Mouse (Mus musculus): ENCODE data around the gene Trip12. TPM values are rescaled to one million over a fixed set of nuclear protein-coding genes. Genes with fewer than 3 reads are reported as not detected.

The Trip12 gene
- total RNA-seq, 2 experiments from 2014 or later = 178 to 197 TPM

- no peak for DNase-seq (ENCODE audit: low spot score)
Measured at GRCm38 (mm10) chr1:84860360-84861254, 20.3 kb upstream of the Trip12 start.

GRCm38 (mm10) chr1:84859597-84859996, 19.3 kb upstream of the Trip12 start:
- no peak for DNase-seq (ENCODE audit: low spot score)

DNA sequence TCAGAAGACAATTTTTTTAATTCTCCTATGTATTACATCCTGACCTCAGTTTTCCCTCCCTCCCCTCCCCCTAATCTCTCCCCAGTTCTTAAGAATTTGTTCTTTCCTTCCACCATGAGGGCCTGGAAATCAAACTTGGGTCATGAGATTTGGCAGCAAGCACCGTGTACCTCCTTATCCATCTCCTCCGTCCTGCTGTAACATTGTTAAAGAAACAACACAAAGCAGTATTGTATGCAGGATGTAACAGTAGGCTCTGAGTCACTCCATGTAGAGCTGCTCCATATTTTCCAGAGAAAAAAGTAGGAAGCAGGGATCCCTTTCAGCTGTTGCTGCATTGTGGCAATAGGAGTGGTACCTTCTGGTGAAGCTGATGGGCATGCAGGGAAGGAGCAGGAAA, 15.4 kb upstream of the Trip12 start:
- no peak for DNase-seq (ENCODE audit: low spot score)

GRCm38 (mm10) chr1:84854966-84855365, 14.7 kb upstream of the Trip12 start:
- DNase-seq (ENCODE audit: low spot score) = no peak

DNA sequence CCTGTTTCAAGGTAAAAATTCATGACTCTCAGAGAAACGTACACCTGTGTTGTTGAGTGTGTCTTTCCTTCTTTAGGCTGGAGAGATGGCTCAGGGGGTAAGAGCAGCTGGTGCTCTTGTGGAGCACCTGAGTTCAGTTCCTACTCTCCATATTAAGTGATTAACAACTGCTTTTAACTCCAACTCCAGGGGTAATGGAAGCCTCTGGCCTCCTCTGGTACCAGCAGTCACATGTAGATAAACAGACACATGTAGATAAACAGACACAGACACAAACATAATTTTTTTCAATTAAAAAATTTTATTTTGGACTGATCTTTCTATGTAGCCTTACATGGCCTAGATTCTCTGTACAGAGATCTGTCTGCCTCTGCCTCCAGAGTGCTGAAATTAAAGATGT, 13.4 kb upstream of the Trip12 start:
- no peak for DNase-seq (ENCODE audit: low spot score)

GRCm38 (mm10) chr1:84851512-84852235, 11.4 kb upstream of the Trip12 start:
- peak; percentile 11 for DNase-seq (ENCODE audit: low spot score)

DNA sequence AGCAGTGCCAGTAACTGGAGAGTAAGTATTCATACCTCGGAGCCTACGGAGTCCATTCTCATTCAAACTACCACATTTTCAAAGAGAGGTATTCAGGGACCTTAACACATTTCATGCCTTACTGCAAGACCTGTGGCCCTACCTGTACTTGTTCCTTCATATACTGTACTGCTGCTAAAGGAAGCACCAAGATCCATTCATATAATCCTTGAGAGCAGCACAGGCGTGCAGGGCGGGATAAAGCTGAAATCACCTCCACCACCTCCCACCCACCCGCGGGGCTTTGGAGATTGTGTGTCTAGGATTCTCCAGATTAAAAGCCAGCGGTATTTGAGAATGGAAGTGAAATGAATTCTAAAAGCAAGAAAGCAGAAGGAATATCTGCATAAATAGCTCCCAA, 10.2 kb upstream of the Trip12 start:
- no peak for DNase-seq (ENCODE audit: low spot score)

DNA sequence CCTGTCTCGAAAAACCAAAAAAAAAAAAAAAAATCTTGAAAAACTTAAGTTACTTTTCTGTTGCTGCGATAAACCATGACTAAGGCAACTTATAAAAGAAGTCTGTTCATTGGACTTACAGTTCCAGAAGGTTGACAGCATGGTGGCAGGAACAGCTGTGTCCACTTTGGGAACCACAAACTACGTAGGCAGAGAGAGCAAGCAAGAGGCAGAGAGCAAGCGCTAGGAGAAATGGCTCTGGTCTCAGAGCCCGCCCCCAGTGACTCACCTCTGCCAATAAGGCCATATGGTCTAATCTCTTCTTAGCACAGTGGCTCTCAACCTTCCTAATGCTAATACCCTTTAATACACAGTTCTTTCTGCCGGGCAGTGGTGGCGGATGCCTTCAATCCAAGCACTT, 9.5 kb upstream of the Trip12 start:
- DNase-seq (ENCODE audit: low spot score) = no peak

DNA sequence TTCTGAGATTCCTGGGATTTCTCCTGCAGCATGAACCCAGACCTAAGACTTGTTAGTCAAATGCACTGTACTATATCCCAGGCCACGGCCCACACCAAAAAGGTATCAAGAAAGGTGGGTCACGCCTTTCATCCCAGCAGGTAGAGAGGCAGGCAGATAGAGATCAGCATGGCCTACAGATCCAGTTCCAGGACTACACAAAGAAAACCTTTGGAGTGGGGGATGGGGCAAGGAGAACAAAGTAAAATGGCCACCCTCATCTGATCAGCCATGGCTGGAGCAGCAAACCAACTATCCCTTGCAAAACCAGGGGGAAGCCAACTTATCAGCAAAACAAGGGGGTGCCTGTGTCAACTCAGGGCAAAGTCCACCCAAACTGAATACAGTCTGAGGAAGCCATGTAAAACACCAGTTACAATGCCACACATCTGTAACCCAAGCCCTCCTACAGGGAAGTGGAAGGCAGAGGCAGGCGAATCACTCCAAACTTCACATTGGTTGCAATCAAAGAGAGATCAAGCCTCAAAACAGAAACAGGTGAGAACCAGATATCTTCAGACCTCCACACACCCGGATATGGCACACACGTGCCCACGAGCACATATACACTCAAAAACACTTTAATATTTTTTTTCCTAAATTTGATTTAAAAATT, 8.6 kb upstream of the Trip12 start:
- no peak for DNase-seq (ENCODE audit: low spot score)

GRCm38 (mm10) chr1:84848335-84848734, 8.0 kb upstream of the Trip12 start:
- no peak for DNase-seq (ENCODE audit: low spot score)

GRCm38 (mm10) chr1:84847698-84848097, 7.4 kb upstream of the Trip12 start:
- DNase-seq (ENCODE audit: low spot score) = no peak

DNA sequence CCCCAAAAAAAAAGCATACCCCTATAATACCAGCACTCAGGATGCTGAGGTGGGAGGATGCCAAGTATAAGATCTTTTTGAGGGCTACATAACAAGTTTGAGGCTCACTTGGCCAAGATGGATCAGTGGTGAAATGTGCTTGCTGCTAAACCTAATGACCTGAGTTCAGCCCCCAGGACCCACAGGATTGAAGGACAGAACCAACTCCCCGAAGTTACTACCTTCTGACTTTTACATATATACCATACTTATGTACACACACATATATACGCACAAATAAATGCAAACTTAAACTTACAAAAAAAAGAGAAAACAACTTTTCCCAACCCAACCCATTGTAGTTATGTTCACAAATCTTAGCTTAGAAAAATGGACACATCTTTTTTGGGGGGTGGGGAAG, 3.0 kb upstream of the Trip12 start:
- no peak for DNase-seq (ENCODE audit: low spot score)

GRCm38 (mm10) chr1:84841061-84841460, 745 bp upstream of the Trip12 start:
- no peak for DNase-seq (ENCODE audit: low spot score)

GRCm38 (mm10) chr1:84839309-84840017, 853 bp downstream of the Trip12 start, which contains the start of gene Fbxo36:
TSS of gene Fbxo36 (plus strand) at chr1:84839841.
- peak; percentile 93 for DNase-seq (ENCODE audit: low spot score)

DNA sequence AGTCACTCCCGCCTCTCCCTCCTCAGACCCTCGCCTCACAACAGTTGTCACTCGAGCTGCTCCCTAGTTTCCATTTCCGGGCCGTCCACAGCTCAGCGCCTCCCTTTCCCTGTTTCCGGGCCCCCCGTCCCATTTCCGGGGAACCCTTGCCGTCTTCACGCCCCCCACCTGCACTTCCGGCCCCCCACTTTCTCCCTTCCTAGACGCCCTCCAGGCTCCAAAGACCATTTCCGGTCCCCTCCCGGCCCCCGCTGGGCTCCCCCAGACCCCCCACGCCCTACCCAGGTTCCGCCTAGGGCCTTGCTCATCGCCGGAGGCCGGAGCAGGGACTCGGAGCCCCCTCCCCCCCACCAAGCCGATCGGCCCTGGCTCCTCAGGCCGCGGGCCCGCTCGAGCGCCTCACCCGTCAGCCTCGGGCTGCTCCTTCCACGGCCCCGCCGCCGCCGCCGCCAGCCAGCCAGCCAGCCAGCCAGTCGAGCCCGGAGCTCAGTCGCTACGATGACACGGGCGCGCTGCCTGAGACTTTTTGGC, 1.6 kb downstream of the Trip12 start:
- peak; percentile 72 for DNase-seq (ENCODE audit: low spot score)

DNA sequence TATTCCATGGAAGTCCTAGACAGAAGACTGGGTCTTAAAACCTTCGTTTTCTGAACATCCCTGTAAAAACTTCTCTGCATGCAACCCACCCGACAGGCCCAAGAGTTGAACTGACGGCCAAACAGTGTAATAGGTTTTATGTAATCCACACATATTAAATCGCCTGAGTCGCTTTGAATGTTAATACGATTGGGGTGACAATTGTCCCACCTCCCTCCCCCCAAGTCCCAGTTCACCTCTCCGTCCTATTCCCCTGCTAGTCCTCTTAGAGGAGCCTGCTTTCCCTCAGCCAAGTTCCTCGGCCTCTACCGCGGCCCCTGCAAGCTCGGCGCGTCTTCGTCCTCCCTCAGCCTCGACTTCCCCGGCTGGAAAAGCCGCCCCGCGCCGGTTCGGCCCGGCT, 2.2 kb downstream of the Trip12 start:
- DNase-seq (ENCODE audit: low spot score) = no peak

- no peak for DNase-seq (ENCODE audit: low spot score)
Measured at GRCm38 (mm10) chr1:84837523-84838145, 2.7 kb downstream of the Trip12 start.

GRCm38 (mm10) chr1:84825091-84825490, 15.2 kb downstream of the Trip12 start:
- peak; percentile 58 for DNase-seq (ENCODE audit: low spot score)

DNA sequence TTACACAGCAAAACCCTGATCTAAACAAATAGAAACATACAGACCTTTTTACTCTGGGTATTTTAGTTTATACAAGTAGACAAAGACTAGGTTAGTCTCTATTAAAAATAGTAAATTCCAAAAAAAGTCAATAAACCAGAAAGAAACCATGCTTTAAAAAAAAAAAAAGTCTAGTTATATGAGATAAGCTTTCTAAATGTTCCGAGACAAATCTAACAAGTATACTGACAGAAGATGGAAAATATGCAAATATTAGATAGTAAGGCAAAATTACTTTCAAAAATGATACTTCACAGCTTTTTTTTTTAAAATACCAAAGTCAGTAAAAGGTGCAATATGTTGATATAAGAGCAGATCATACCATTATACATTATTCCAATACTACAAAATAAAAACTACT, 22.7 kb downstream of the Trip12 start:
- DNase-seq (ENCODE audit: low spot score) = no peak

- no peak for DNase-seq (ENCODE audit: low spot score)
Measured at GRCm38 (mm10) chr1:84803788-84804187, 36.5 kb downstream of the Trip12 start.

GRCm38 (mm10) chr1:84799166-84799565, 41.1 kb downstream of the Trip12 start:
- DNase-seq (ENCODE audit: low spot score) = no peak
